Mouse (Mus musculus) liver, embryonic 14.5 days (tissue): Measurements from ENCODE around the gene Ppp1r14c. TPM values are rescaled to one million over a fixed set of nuclear protein-coding genes. Genes with fewer than 3 reads are reported as not detected.

ENCODE experiments used
- ATAC-seq: fragments of 200-750 bp; cut with Nextera tagmentation; 2 replicates; pipeline ENCODE4 v1.8.0; 2017; ENCODE audit warnings: moderate number of reproducible peaks, mild to moderate bottlenecking, moderate library complexity; ENCODE audit not compliant: insufficient read depth
- DNase-seq, 3 experiments: peaks; one replicate each; pipeline ENCODE4 v3.0.0-alpha.2; 2012 to 2013; ENCODE audit warnings: low read depth in 3 of 3, low spot score in 3 of 3
- H3K27ac ChIP-seq: fragments of 300-500 bp; sonication (generic); 2 replicates; pipeline ENCODE4 v1.5.1; 2014; ENCODE audit warnings: moderate library complexity, mild to moderate bottlenecking, control low read depth, inconsistent platforms
- H3K27me3 ChIP-seq: fragments of 300-500 bp; sonication (generic); 2 replicates; pipeline ENCODE4 v1.6.1; 2014; ENCODE audit warnings: mild to moderate bottlenecking, low read length, moderate library complexity; ENCODE audit not compliant: control insufficient read depth, insufficient read depth
- H3K36me3 ChIP-seq: fragments of 300-500 bp; sonication (generic); replicated peaks from 2 replicates; pipeline ENCODE4 v1.6.1; 2014; ENCODE audit warnings: low read depth; ENCODE audit not compliant: control insufficient read depth, insufficient read depth
- H3K4me1 ChIP-seq, 2 experiments: fragments of 200-500 bp in 1 of 2; fragments of 300-500 bp in 1 of 2; sonication (generic) in 1 of 2; replicated peaks; 2 replicates each; pipeline ENCODE4 v1.6.1; 2012 to 2014; ENCODE audit warnings: antibody characterized with exemption in 1 of 2, inconsistent platforms in 1 of 2, low read length in 1 of 2; ENCODE audit not compliant: control insufficient read depth in 2 of 2, insufficient read depth in 2 of 2
- H3K4me2 ChIP-seq: fragments of 300-500 bp; sonication (generic); 2 replicates; pipeline ENCODE4 v1.6.1; 2014; ENCODE audit warnings: low read depth, mild to moderate bottlenecking, control low read depth, moderate library complexity
- H3K4me3 ChIP-seq, 2 experiments: fragments of 200-500 bp in 1 of 2; fragments of 300-500 bp in 1 of 2; sonication (generic) in 1 of 2; 2 replicates each; pipeline ENCODE4 v1.5.1; 2012 to 2014; ENCODE audit warnings: low read depth in 2 of 2, low read length in 2 of 2, mild to moderate bottlenecking in 2 of 2, control low read depth in 1 of 2, inconsistent platforms in 1 of 2, moderate library complexity in 1 of 2; ENCODE audit not compliant: insufficient read depth in 1 of 2
- H3K9ac ChIP-seq: fragments of 300-500 bp; sonication (generic); replicated peaks from 2 replicates; pipeline ENCODE4 v1.6.1; 2014; ENCODE audit warnings: mild to moderate bottlenecking, control low read depth, moderate library complexity
- H3K9me3 ChIP-seq: fragments of 300-500 bp; sonication (generic); 2 replicates; pipeline ENCODE4 v1.6.1; 2016; ENCODE audit warnings: low read length, mixed read lengths; ENCODE audit not compliant: control insufficient read depth
- CTCF ChIP-seq: IDR thresholded peaks from 2 replicates; pipeline ENCODE4 v1.5.1; 2016; ENCODE audit warnings: antibody characterized with exemption, low read depth, control low read depth
- EP300 ChIP-seq: IDR thresholded peaks from 2 replicates; pipeline ENCODE4 v1.6.1; 2016; ENCODE audit warnings: antibody characterized with exemption, low read depth
- WGBS: fragments of 180-500 bp; shearing (Covaris S2); extraction: QIAGEN DNeasy Blood & Tissue Kit; methylation state at CpG from one replicate; pipeline ENCODE4 v1.1.7; 2014; ENCODE audit not compliant: insufficient replicate concordance; 5-methylcytosine and 5-hydroxymethylcytosine counted together
- microRNA-seq: library from miRNA; unstranded; fragments of <30 nt; microRNA quantifications from one replicate; pipeline ENCODE4, GENCODE M21; 2016
- polyA plus RNA-seq, 2 experiments: library from polyadenylated mRNA; depleted of rRNA in 1 of 2; stranded (reverse) in 1 of 2; unstranded in 1 of 2; fragments of >200 nt; fragmentation: Nextera tagmentation in 1 of 2; extraction: Ambion mirVana in 1 of 2; gene quantifications; 2 replicates each; pipeline versions ENCODE4 v1.2.1 to v1.2.3; 2012 to 2014

Gene Ppp1r14c
- polyA plus RNA-seq, 2 experiments: 0.08 TPM; not detected in 1

DNA sequence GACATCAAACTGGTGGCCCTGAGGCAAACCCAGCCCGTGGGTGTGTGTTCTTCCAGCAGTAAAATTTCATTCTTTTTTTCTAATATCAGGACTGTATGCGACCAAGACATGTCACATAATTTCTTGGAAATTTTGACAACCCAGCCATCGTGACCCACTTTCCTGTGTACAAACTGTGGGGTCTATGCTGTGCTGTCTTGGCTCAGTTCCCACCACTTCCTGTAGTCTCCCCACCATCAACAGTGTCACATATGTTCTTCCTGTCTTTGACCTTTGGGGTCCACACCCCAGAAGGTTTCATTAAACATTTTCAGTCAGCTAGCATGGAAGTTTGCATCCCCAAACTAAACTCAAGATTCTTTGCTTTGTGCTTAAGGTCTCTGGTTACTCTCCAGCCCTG lies 145.5 kb downstream of the Ppp1r14c start:
- TF ChIP-seq CTCF (no peak), EP300 (no peak)
- no peaks in the 10 kb centered on the region for H3K27me3 ChIP-seq
- no peaks in the 10 kb centered on the region for H3K36me3 ChIP-seq
- H3K9me3 ChIP-seq: no peaks in the 10 kb centered on the region
- H3K4me2 ChIP-seq: no peak overlapping the region
- H3K27ac ChIP-seq: no peak overlapping the region
- ATAC-seq (no peak), DNase-seq (no peak)
- H3K9ac ChIP-seq: no peak overlapping the region
- WGBS: 26% methylated on average over 3 of the region's 3 CpGs
- no peak overlapping the region for H3K4me3 ChIP-seq
- no peaks in the 10 kb centered on the region for H3K4me1 ChIP-seq

DNA sequence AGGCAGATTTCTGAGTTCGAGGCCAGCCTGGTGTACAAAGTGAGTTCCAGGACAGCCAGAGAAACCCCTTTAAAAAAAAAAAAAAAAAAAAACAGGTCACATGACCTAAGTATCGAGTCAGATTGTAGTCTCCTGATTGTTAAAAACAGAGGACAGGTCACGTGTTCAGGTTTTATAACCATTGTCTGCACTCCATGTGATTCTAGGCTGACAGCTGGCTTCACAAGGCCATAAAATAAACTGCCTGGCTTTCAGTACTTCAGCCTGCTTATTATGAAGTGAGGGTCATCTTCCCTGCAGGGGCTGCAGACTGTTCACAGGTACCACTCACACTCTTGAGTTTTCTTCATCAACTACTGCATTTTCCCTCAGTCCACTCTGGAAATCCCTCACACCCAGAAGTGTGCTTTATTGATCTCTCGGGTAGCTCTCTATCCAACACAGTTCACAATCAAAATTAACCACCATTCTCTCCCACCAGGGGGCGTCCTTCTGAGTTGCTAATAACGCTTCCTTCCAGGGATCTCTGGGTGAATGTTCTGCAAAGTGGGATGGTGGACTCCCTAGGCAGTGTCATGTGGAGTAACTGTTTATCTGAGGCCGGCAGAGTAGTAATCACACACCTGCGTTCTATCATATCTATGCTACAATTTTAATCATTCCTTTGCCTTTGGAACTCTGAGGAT lies 146.9 kb downstream of the Ppp1r14c start:
- H3K9me3 ChIP-seq: no peaks in the 10 kb centered on the region
- no peak overlapping the region for H3K9ac ChIP-seq
- TF ChIP-seq EP300 (no peak), CTCF (peak; percentile 41; the same call in 1 of the 2 replicates)
- no peaks in the 10 kb centered on the region for H3K36me3 ChIP-seq
- no peaks in the 10 kb centered on the region for H3K4me1 ChIP-seq
- no peaks in the 10 kb centered on the region for H3K27me3 ChIP-seq
- H3K4me2 ChIP-seq: no peak overlapping the region
- H3K27ac ChIP-seq: no peak overlapping the region
- WGBS: 49% methylated on average over 8 of the region's 8 CpGs
- H3K4me3 ChIP-seq: no peak overlapping the region
- DNase-seq (no peak), ATAC-seq (no peak)

DNA sequence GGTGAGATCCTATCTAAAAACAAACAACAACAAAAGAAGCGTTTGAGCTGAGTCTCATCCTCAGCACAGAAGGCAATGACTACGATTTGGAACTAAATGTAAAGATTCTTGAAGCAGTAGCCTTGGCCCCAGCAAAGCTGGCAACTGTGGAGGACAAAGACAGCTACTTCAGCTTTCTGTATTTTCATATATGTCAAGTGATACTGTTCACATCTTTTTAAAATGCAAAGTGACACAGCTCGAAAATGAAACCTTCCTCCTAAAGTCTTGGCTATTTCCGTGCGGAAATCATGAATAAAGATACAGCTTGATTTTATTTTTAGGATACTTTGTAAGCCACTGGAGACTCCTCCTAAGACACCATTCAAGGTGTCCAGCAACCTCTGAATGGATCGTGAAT lies 148.1 kb downstream of the Ppp1r14c start:
- 50% methylated on average over 6 of the region's 6 CpGs for WGBS
- H3K36me3 ChIP-seq: no peaks in the 10 kb centered on the region

More for the DNA sequence above, 148.1 kb downstream of the Ppp1r14c start:
- H3K27me3 ChIP-seq: no peaks in the 10 kb centered on the region
- no peak overlapping the region for H3K4me3 ChIP-seq
- H3K27ac ChIP-seq: no peak overlapping the region
- DNase-seq: no peak
- H3K4me2 ChIP-seq: no peak overlapping the region
- H3K4me1 ChIP-seq: no peaks in the 10 kb centered on the region
- H3K9ac ChIP-seq: no peak overlapping the region
- TF ChIP-seq CTCF (no peak), EP300 (no peak)
- ATAC-seq: no peak
- H3K9me3 ChIP-seq: no peaks in the 10 kb centered on the region

Small RNA genes lying within 50 kb of the gene (microRNA-seq; reads per million reads assigned to microRNA genes)
- gene Gm24482: not detected

Other genes starting within 250 kb of the Ppp1r14c start
- gene H60c, start 98.3 kb upstream of the Ppp1r14c start, polyA plus RNA-seq (2012; rRNA removed): not detected in 2 replicates
- not detected in 2 replicates for gene H60c, start 98.3 kb upstream of the Ppp1r14c start, polyA plus RNA-seq (2014; fragmentation: Nextera tagmentation; extraction: Ambion mirVana)
- gene Iyd, start 174.2 kb downstream of the Ppp1r14c start, polyA plus RNA-seq (2012; rRNA removed): 2.5 and 3.8 TPM in 2 replicates
- 9.8 and 12.4 TPM in 2 replicates for gene Iyd, start 174.2 kb downstream of the Ppp1r14c start, polyA plus RNA-seq (2014; fragmentation: Nextera tagmentation; extraction: Ambion mirVana)